Mouse (Mus musculus) neural tube, embryonic 11.5 days (tissue): ENCODE data around the gene Hist2h2aa2. TPM values are rescaled to one million over a fixed set of nuclear protein-coding genes. Genes with fewer than 3 reads are reported as not detected.
"Not testable (repeated sequence)": the region's sequence is repeated elsewhere in the genome, so short reads cannot be mapped to it uniquely, and the experiment has no call there.

Experiments used
- ATAC-seq: fragments of 200-750 bp; cut with Nextera tagmentation; 2 replicates; pipeline ENCODE4 v1.8.0; 2017; ENCODE audit warnings: moderate number of reproducible peaks, mild to moderate bottlenecking, moderate TSS enrichment, moderate library complexity; ENCODE audit not compliant: insufficient read depth, low FRiP score, low TSS enrichment
- DNase-seq: peaks from one replicate; pipeline ENCODE4 v3.0.0-alpha.2; 2015; ENCODE audit warnings: low spot score
- H3K27ac ChIP-seq: fragments of 300-500 bp; sonication (generic); 2 replicates; pipeline ENCODE4 v1.5.1; 2014; ENCODE audit warnings: low read depth, mild to moderate bottlenecking, low read length
- H3K27me3 ChIP-seq: fragments of 300-500 bp; sonication (generic); 2 replicates; pipeline ENCODE4 v1.6.1; 2014; ENCODE audit warnings: mild to moderate bottlenecking, low read length, mixed read lengths; ENCODE audit not compliant: control insufficient read depth, insufficient read depth
- H3K36me3 ChIP-seq: fragments of 300-500 bp; sonication (generic); 2 replicates; pipeline ENCODE4 v1.6.1; 2014; ENCODE audit warnings: mild to moderate bottlenecking, low read length, moderate library complexity, mixed read lengths; ENCODE audit not compliant: control insufficient read depth, insufficient read depth
- H3K4me1 ChIP-seq: fragments of 300-500 bp; sonication (generic); 2 replicates; pipeline ENCODE4 v1.6.1; 2014; ENCODE audit warnings: low read length, mixed read lengths; ENCODE audit not compliant: control insufficient read depth, insufficient read depth
- H3K4me2 ChIP-seq: fragments of 300-500 bp; sonication (generic); 2 replicates; pipeline ENCODE4 v1.6.1; 2014; ENCODE audit warnings: low read depth, mild to moderate bottlenecking, moderate library complexity
- H3K4me3 ChIP-seq: fragments of 300-500 bp; sonication (generic); 2 replicates; pipeline ENCODE4 v1.5.1; 2014; ENCODE audit warnings: low read depth, low read length
- H3K9ac ChIP-seq: fragments of 300-500 bp; sonication (generic); 2 replicates; pipeline ENCODE4 v1.6.1; 2014; ENCODE audit warnings: mild to moderate bottlenecking, low read length
- H3K9me3 ChIP-seq: fragments of 300-500 bp; sonication (generic); 2 replicates; pipeline ENCODE4 v1.6.1; 2016; ENCODE audit warnings: low read length; ENCODE audit not compliant: control insufficient read depth
- WGBS: fragments of 180-500 bp; shearing (Covaris S2); extraction: QIAGEN DNeasy Blood & Tissue Kit; methylation state at CpG from one replicate; pipeline ENCODE4 v1.1.7; 2014; 5-methylcytosine and 5-hydroxymethylcytosine counted together
- polyA plus RNA-seq: library from polyadenylated mRNA; unstranded; fragments of >200 nt; fragmentation: Nextera tagmentation; extraction: Ambion mirVana; gene quantifications from 2 replicates; pipeline ENCODE4 v1.2.1, GENCODE M21; 2014

Gene Hist2h2aa2
- polyA plus RNA-seq, 1 experiment from 2014 or later = 24.5 TPM

DNA sequence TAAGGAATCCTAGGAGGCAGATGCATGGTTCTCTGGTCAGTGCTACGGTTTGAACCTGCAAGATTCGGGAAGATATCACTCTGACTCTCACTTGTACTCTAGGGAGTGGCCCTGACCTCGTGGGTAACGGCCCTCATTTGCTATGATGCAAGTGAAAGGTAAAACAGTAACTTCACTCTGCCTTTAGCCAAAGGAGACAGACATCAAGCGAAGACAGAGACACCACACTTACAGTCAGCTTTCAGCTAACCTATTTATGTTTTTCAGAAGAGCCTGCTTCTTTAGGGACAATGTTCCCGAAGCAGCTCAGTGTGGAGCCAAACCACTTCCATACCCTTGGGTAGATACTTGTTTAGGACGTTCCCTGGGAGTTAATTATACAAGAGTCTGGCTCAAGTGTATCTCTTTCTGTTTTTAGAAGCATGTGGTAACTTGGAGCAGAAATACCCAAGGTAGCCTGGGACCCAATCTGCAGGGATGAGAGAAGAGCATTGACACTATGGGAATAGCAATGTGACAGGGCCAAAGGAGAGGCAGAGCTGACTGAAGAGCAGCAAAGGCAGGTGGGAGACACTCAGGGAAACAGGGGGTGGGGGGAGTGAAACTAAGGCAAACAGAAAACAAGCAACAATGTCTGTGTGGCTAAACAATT is 4.0 kb upstream of the Hist2h2aa2 start:
- peaks cover 7% of the 10 kb centered on the region; the same call in 1 of the 2 replicates for H3K4me1 ChIP-seq
- 83% methylated on average over 7 of the region's 7 CpGs for whole genome bisulfite sequencing
- ATAC-seq = no peak
- H3K4me3 ChIP-seq = no peak overlapping the region
- peak overlapping the region; percentile 7; the same call in 1 of the 2 replicates for H3K9ac ChIP-seq
- no peaks in the 10 kb centered on the region for H3K36me3 ChIP-seq
- no peaks in the 10 kb centered on the region for H3K27me3 ChIP-seq
- H3K9me3 ChIP-seq = no peaks in the 10 kb centered on the region
- H3K27ac ChIP-seq = peak overlapping the region; percentile 86; the same call in 1 of the 2 replicates
- peak overlapping the region; percentile 56; the same call in 1 of the 2 replicates for H3K4me2 ChIP-seq
- no peak for DNase-seq

DNA sequence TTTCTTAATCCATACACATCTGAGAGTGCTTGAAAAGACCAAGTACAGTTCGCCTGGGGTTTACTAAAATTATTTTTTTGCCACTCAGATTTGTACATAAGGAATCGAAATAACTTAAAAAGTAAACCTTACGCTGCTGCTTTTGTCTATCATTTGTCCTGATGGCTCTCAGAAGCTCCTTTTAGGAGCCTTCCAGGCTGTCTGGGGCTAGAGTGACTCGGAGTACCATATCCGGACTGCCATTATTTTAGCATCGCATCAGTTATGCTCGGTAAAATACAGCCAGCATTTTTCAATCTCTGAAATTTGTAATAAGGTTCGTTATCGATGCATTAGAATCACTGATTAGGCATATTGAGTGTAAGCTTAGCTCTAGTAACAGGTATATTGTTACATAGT is 722 bp upstream of the Hist2h2aa2 start:
- Histone ChIP-seq H3K36me3 (no peaks in the 10 kb centered on the region), H3K4me2 (peak overlapping the region; percentile 31), H3K27me3 (no peaks in the 10 kb centered on the region), H3K4me3 (no peak overlapping the region), H3K27ac (peak overlapping the region; percentile 63), H3K4me1 (peaks cover 13% of the 10 kb centered on the region), H3K9me3 (no peaks in the 10 kb centered on the region), H3K9ac (peak overlapping the region; percentile 20)
- WGBS = 78% methylated on average over 9 of the region's 9 CpGs
- no peak for DNase-seq
- ATAC-seq = no peak

DNA sequence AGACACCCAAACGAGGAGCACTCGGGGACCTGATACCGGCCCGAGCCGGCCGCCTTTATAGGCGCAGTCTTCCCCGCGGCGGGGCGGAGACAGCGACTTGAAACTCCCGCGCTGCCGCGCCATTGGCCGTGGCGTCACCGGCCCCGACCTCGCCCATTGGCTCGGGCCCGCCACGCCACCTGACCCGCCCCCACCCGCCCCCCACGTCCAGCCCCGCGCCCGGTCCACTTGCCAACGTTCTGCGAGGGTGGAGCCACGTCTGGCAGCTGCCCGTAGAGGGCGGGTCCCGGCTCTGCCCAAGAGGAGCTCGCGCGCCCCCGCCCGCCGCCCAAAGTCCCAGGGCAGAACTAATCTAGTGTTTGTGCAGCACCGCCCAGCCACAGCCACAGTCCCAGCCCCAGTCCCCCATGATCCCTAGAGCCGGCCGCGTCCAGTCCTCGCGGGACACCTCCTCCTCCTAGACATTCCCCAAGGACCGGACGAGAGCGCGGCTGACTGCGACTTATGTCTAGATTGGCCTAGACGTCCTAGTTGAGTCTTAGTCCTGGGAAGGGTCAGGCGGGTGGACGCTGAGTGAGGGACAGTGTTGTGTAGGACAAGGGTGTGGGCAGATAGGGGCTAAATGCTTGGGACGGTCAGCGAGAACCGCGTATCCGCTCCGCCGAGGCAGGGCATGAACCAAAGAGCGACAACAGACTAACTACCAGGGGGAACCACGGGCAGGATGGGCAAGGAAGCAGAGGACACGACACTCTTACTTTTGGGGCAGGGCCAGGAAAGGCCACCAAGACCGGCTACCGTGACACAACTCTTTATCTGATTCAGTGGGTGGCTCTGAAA is 902 bp downstream of the Hist2h2aa2 start, which contains the start of gene Hist2h3c2:
Gene Hist2h3c2 (minus strand): TSS at position 174 of the 840 bp plus-strand sequence.
- not testable (repeated sequence) for H3K9me3 ChIP-seq, H3K27me3 ChIP-seq, DNase-seq, H3K36me3 ChIP-seq
- H3K9ac ChIP-seq = peak within 1 kb of the TSS; percentile 82
- H3K4me2 ChIP-seq = peak within 1 kb of the TSS; percentile 51
- peaks cover 10% of the 10 kb centered on the region for H3K4me1 ChIP-seq
- ATAC-seq = peak; percentile 91
- peak within 1 kb of the TSS; percentile 42 for H3K4me3 ChIP-seq
- H3K27ac ChIP-seq = peak within 1 kb of the TSS; percentile 84
- 0% methylated on average over 19 of the region's 68 CpGs for WGBS

DNA sequence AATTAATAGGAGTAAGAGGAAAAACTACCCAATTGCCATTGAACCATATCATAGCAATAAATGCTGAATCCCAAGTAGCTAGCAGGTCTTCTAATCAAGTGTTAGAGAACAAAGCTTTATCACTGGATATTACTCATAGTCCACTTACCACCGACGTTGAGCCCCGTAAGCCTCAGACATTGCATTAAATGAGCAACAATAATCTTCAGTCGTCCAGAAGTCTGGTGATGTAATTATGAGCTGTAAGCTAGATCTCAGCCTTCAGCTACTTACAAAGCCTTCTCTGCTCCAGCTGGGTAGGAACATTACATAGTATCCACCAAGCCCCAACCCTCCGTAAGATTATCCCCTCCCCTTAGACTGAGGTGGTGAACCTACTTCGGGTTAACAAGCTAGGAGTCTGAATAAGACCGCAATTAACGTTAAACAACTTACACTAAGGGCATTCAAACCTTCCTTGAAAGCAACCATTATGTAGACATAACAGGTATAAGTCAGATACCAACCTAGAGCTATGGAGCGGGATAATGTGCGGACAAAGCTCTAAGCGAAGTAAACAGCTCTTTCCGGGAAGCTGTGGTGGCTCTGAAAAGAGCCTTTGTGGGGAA is 2.1 kb downstream of the Hist2h2aa2 start:
- Histone ChIP-seq H3K4me2 (peak overlapping the region; percentile 51), H3K9me3 (no peaks in the 10 kb centered on the region), H3K4me3 (peak overlapping the region; percentile 42), H3K9ac (peak overlapping the region; percentile 82), H3K4me1 (peaks cover 9% of the 10 kb centered on the region), H3K27me3 (no peaks in the 10 kb centered on the region), H3K27ac (peak overlapping the region; percentile 84), H3K36me3 (no peaks in the 10 kb centered on the region)
- peak; percentile 49 for DNase-seq
- WGBS = 0% methylated on average over 12 of the region's 12 CpGs
- no peak for ATAC-seq

DNA sequence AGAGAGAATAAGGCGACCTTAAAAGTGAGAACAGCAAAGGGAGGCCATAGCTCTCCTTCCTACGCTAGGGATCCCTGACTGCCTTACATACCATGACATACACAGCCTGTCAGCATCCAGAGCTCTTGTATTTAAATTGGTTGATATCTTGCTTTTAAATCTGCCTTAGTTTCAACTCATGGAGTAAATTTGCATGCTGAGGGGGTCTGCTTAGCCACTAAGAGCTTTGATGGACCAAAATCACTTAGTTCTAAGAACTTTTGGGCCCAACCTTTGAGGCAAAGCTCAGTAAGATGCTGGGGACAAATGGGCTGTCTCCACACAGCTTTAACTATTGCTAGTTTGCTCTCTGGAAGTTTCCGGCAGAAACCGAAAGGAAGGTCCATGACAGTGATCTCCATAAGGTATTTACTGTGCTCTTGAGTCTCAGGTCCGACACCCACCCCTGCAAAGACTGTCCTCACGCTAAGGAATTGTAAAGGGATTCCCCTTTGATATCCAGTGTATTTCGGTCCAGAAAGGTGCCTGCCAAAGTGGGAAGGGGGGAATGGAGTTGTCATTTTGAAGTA is 2.7 kb downstream of the Hist2h2aa2 start:
- peak overlapping the region; percentile 84 for H3K27ac ChIP-seq
- peaks cover 9% of the 10 kb centered on the region for H3K4me1 ChIP-seq
- no peaks in the 10 kb centered on the region for H3K9me3 ChIP-seq
- H3K4me2 ChIP-seq = peak overlapping the region; percentile 51
- H3K36me3 ChIP-seq = no peaks in the 10 kb centered on the region
- peak overlapping the region; percentile 82 for H3K9ac ChIP-seq
- DNase-seq (peak; percentile 43), ATAC-seq (no peak)
- H3K4me3 ChIP-seq = peak overlapping the region; percentile 42
- WGBS = 28% methylated on average over 7 of the region's 7 CpGs
- no peaks in the 10 kb centered on the region for H3K27me3 ChIP-seq

DNA sequence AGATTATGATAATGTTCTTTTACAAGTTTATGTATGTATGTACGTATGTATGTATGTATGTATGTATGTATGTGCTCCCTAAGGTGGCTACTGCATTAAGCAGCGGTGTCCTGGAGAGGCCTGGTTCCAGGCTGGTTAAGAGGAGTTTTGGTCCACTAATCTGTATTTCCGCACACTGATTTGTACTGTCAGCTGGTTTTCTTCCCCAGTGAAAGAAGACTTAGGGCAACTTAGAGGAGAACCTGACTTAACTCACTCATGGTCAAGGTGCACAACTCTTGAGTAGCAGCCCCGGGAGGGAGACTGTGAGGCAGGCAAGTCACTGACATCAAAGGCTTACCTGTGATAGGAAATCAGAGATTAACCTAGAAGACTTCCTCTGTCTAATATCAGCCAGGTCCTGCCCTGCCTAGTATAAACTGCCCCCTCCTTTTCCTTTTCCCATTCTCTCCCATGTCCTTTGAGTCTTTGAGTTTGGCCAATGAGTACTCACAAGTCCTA is 3.2 kb downstream of the Hist2h2aa2 start:
- Histone ChIP-seq H3K4me2 (peak overlapping the region; percentile 51), H3K4me3 (peak overlapping the region; percentile 42), H3K27ac (no peak overlapping the region), H3K27me3 (no peaks in the 10 kb centered on the region), H3K9ac (peak overlapping the region; percentile 82), H3K9me3 (no peaks in the 10 kb centered on the region), H3K4me1 (peaks cover 9% of the 10 kb centered on the region), H3K36me3 (no peaks in the 10 kb centered on the region)
- ATAC-seq (no peak), DNase-seq (no peak)
- 84% methylated on average over 4 of the region's 4 CpGs for WGBS

DNA sequence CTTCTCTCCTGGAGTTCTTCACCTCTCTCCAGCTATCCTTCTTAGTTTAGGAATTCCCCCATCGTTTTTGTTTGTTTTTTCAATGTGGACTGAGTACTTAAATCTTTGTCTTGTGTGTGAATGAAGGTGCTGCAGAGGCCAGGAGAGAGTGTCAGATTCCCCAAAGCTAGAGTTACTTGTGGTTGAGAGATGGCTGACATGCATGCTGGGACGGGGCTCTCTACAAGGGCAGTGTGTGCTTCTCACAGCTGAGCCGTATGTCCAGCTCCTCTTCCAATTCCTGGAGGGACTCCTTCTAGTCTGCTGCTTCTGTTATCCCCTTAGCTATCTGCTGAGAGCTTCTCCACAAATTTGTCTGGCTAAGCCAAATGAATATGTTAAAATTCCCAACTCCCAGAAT is 4.2 kb downstream of the Hist2h2aa2 start:
- Histone ChIP-seq H3K9me3 (no peaks in the 10 kb centered on the region), H3K4me2 (no peak overlapping the region), H3K36me3 (no peaks in the 10 kb centered on the region), H3K27ac (no peak overlapping the region), H3K9ac (no peak overlapping the region), H3K4me1 (peaks cover 9% of the 10 kb centered on the region), H3K4me3 (no peak overlapping the region), H3K27me3 (no peaks in the 10 kb centered on the region)
- DNase-seq = no peak
- ATAC-seq = no peak
- WGBS = 67% methylated on average over 3 of the region's 3 CpGs

DNA sequence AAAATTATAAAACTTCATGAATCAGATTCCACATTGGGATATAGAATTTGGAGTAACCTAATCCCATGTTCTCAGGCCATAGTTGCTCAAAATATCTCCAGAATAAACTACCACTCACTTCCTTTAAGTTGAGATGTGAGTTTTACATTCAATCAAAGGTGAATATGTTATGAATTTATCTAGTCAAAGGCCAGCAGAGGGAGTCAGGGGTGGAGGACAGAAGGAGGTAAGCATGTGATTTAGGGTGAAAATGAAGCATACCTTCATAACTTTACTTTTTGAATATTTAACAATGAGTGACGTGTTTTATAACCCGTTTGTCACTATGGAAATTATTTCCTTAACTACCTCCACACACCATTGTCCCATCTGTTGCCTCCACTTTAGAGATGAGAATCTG is 5.2 kb downstream of the Hist2h2aa2 start:
- Histone ChIP-seq H3K4me3 (no peak overlapping the region), H3K27ac (no peak overlapping the region), H3K27me3 (no peaks in the 10 kb centered on the region), H3K9ac (no peak overlapping the region), H3K36me3 (no peaks in the 10 kb centered on the region), H3K4me1 (peaks cover 9% of the 10 kb centered on the region), H3K9me3 (no peaks in the 10 kb centered on the region), H3K4me2 (no peak overlapping the region)
- 97% methylated on average over 2 of the region's 2 CpGs for WGBS
- DNase-seq = no peak
- ATAC-seq = no peak
